ENCODE assay signal across 12 mouse cellular contexts in the genomic region with DNA sequence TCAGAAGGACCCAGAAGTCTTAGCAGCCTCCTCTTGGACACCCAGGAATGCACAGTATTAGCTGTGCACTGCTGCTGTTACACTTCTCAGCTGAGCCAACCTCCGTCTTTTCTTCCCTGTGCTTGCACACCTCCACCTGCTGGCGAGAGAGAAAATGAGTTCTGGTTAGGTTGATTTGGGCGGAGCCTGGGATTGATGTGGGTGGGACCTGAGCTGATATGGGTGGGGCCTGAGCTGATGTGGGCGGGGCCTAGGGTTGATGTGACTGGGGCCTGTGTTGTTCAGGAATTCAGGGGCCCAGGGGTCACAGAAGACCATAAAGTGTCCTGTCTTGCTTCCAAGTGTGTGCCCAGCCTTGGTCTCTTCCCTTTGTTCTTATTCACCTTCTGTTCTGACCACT.
DNase-seq lines count a peak whose midpoint lies in the region; ATAC-seq and TF ChIP-seq lines count a peak whose summit lies in the region.
"Had no signal": no experiment of that assay in that cellular context is flagged by ENCODE, and none has a peak within 500 bp of the region (broad histone marks: within the 10 kb centered on the region; RNA-seq: fewer than 3 reads in every experiment).

No protein-coding gene starts in this region.

- DNase-seq in cerebellum, adult 9-10 months: peak; percentile 65
- DNase-seq in cerebellum, adult 11 months: no peak
- no peak for DNase-seq in layer of hippocampus, adult 2 months (ENCODE audit: low spot score in 2 of 2)
- no peak for DNase-seq in layer of hippocampus, adult 18-20 months (ENCODE audit: low spot score in 2 of 2)
- DNase-seq in A20 (ENCODE audit: low read depth, low spot score): peak; percentile 56
- peak; percentile 19 for DNase-seq in heart, postnatal 0 days (ENCODE audit: low spot score)
- no peak for DNase-seq in hindbrain, embryonic 14.5 days (ENCODE audit: low spot score)
- DNase-seq in left cerebral cortex, postnatal 10 days (ENCODE audit: extremely low spot score in 1 of 2, low spot score in 2 of 2): no peak
- DNase-seq: adrenal gland, postnatal 25 days had no signal

- H3K27me3 ChIP-seq in heart, postnatal 0 days (ENCODE audit: control insufficient read depth, insufficient read depth, low read length): no peaks in the 10 kb centered on the region
- no peaks in the 10 kb centered on the region for H3K27me3 ChIP-seq in hindbrain, embryonic 14.5 days (ENCODE audit: control insufficient read depth, insufficient read depth, low read length)
- H3K27me3 ChIP-seq: embryonic facial prominence, embryonic 12.5 days; lung, embryonic 15.5 days; neural tube, embryonic 13.5 days had no signal

- H3K27ac ChIP-seq in layer of hippocampus, adult 2 months: no peak overlapping the region
- no peak overlapping the region for H3K27ac ChIP-seq in heart, postnatal 0 days (ENCODE audit: low read depth)
- H3K27ac ChIP-seq in hindbrain, embryonic 14.5 days: no peak overlapping the region
- H3K27ac ChIP-seq: embryonic facial prominence, embryonic 12.5 days; lung, embryonic 15.5 days; neural tube, embryonic 13.5 days had no signal

- TF ChIP-seq CTCF in layer of hippocampus, adult 2 months (conservative IDR thresholded peaks at IDR 0.05): peak; percentile 50
- TF ChIP-seq CTCF in heart, postnatal 0 days (IDR thresholded peaks at IDR 0.05; ENCODE audit: low read depth): peak; percentile 43

- 0 out of 2 replicates have a peak, but pooled peaks have one; percentile 19 for ATAC-seq in heart, postnatal 0 days (ENCODE audit: insufficient read depth, low read depth)
- ATAC-seq in hindbrain, embryonic 14.5 days (ENCODE audit: low FRiP score): no peak

- intact Hi-C loops in left cerebral cortex, postnatal 10 days (cut with DNase I): no loop called here

- no peaks in the 10 kb centered on the region for H3K36me3 ChIP-seq in heart, postnatal 0 days (replicated peaks; ENCODE audit: control insufficient read depth, insufficient read depth, low read length)
- H3K36me3 ChIP-seq in hindbrain, embryonic 14.5 days (replicated peaks; ENCODE audit: control insufficient read depth, insufficient read depth): no peaks in the 10 kb centered on the region
- H3K36me3 ChIP-seq: embryonic facial prominence, embryonic 12.5 days; lung, embryonic 15.5 days; neural tube, embryonic 13.5 days had no signal

- no peak for TF ChIP-seq EP300 in heart, postnatal 0 days (IDR thresholded peaks at IDR 0.05; ENCODE audit: low read depth)

- H3K4me2 ChIP-seq in heart, postnatal 0 days (ENCODE audit: low read depth, low read length): no peak overlapping the region
- H3K4me2 ChIP-seq in hindbrain, embryonic 14.5 days (replicated peaks): no peak overlapping the region
- H3K4me2 ChIP-seq: embryonic facial prominence, embryonic 12.5 days; lung, embryonic 15.5 days; neural tube, embryonic 13.5 days had no signal

- H3K4me3 ChIP-seq in layer of hippocampus, adult 2 months: no peak overlapping the region
- H3K4me3 ChIP-seq in heart, postnatal 0 days (ENCODE audit: low read depth, low read length): no peak overlapping the region
- H3K4me3 ChIP-seq in hindbrain, embryonic 14.5 days (replicated peaks; ENCODE audit: low read length): no peak overlapping the region
- H3K4me3 ChIP-seq: embryonic facial prominence, embryonic 12.5 days; lung, embryonic 15.5 days; neural tube, embryonic 13.5 days had no signal

- no peak overlapping the region for H3K9ac ChIP-seq in heart, postnatal 0 days (replicated peaks; ENCODE audit: low read depth, low read length)
- no peak overlapping the region for H3K9ac ChIP-seq in hindbrain, embryonic 14.5 days
- H3K9ac ChIP-seq: embryonic facial prominence, embryonic 12.5 days; lung, embryonic 15.5 days; neural tube, embryonic 13.5 days had no signal

- H3K4me1 ChIP-seq in heart, postnatal 0 days (ENCODE audit: control insufficient read depth, insufficient read depth): no peaks in the 10 kb centered on the region
- H3K4me1 ChIP-seq in hindbrain, embryonic 14.5 days (replicated peaks; ENCODE audit: control insufficient read depth, insufficient read depth, low read length): no peaks in the 10 kb centered on the region
- H3K4me1 ChIP-seq: embryonic facial prominence, embryonic 12.5 days; lung, embryonic 15.5 days had no signal

- no peaks in the 10 kb centered on the region for H3K9me3 ChIP-seq in heart, postnatal 0 days (replicated peaks; ENCODE audit: control insufficient read depth, low read length)
- H3K9me3 ChIP-seq in hindbrain, embryonic 14.5 days (ENCODE audit: control insufficient read depth, low read length): no peaks in the 10 kb centered on the region
- H3K9me3 ChIP-seq: embryonic facial prominence, embryonic 12.5 days; lung, embryonic 15.5 days; neural tube, embryonic 13.5 days had no signal

- WGBS in heart, postnatal 0 days: 53% methylated on average over 4 of the region's 4 CpGs
- WGBS in hindbrain, embryonic 14.5 days: 62% methylated on average over 4 of the region's 4 CpGs

Comparison
In these comparisons a context has a peak if more than half of its experiments do, and no peak if none do; other contexts are left out.
1. DNase-seq: peak in cerebellum, adult 9-10 months (single experiment), A20 (single experiment) and heart, postnatal 0 days (single experiment); none in cerebellum, adult 11 months (single experiment), layer of hippocampus, adult 2 months (0 of 2), layer of hippocampus, adult 18-20 months (0 of 2), hindbrain, embryonic 14.5 days (single experiment) and left cerebral cortex, postnatal 10 days (0 of 2).